Mouse (Mus musculus) midbrain, postnatal 0 days (tissue): ENCODE data around the gene Kdm5b. TPM values are rescaled to one million over a fixed set of nuclear protein-coding genes. Genes with fewer than 3 reads are reported as not detected.

Experiments used
- ATAC-seq: fragments of 200-750 bp; cut with Nextera tagmentation; 2 replicates; pipeline ENCODE4 v1.8.0; 2017; ENCODE audit warnings: moderate number of reproducible peaks, mild to moderate bottlenecking, moderate TSS enrichment, moderate library complexity; ENCODE audit not compliant: low FRiP score
- DNase-seq: peaks from one replicate; pipeline ENCODE4 v3.0.0-alpha.2; 2015; ENCODE audit warnings: low spot score
- H3K27ac ChIP-seq: fragments of 300-500 bp; sonication (generic); 2 replicates; pipeline ENCODE4 v1.5.1; 2014; ENCODE audit warnings: low read depth, mild to moderate bottlenecking, low read length, mixed read lengths
- H3K27me3 ChIP-seq: fragments of 300-500 bp; sonication (generic); 2 replicates; pipeline ENCODE4 v1.6.1; 2014; ENCODE audit warnings: low read length, control low read depth, mixed read lengths; ENCODE audit not compliant: insufficient read depth
- H3K36me3 ChIP-seq: fragments of 300-500 bp; sonication (generic); 2 replicates; pipeline ENCODE4 v1.6.1; 2014; ENCODE audit warnings: low read length, control low read depth, mixed read lengths; ENCODE audit not compliant: insufficient read depth
- H3K4me1 ChIP-seq: fragments of 300-500 bp; sonication (generic); 2 replicates; pipeline ENCODE4 v1.6.1; 2014; ENCODE audit warnings: mild to moderate bottlenecking, control low read depth, antibody characterized with exemption, low read length, mixed read lengths; ENCODE audit not compliant: insufficient read depth
- H3K4me2 ChIP-seq: fragments of 300-500 bp; sonication (generic); 2 replicates; pipeline ENCODE4 v1.6.1; 2014; ENCODE audit warnings: low read depth, mild to moderate bottlenecking, low read length, mixed read lengths; ENCODE audit not compliant: poor library complexity, severe bottlenecking
- H3K4me3 ChIP-seq: fragments of 300-500 bp; sonication (generic); 2 replicates; pipeline ENCODE4 v1.5.1; 2014; ENCODE audit warnings: low read depth, mild to moderate bottlenecking, low read length, moderate library complexity
- H3K9ac ChIP-seq: fragments of 300-500 bp; sonication (generic); replicated peaks from 2 replicates; pipeline ENCODE4 v1.6.1; 2014; ENCODE audit warnings: mild to moderate bottlenecking, low read length, moderate library complexity, mixed read lengths; ENCODE audit not compliant: poor library complexity, severe bottlenecking
- H3K9me3 ChIP-seq: fragments of 300-500 bp; sonication (generic); 2 replicates; pipeline ENCODE4 v1.6.1; 2016; ENCODE audit warnings: low read length, control low read depth
- CTCF ChIP-seq: IDR thresholded peaks from 2 replicates; pipeline ENCODE4 v1.5.1; 2016; ENCODE audit warnings: antibody characterized with exemption, mild to moderate bottlenecking
- WGBS: fragments of 180-500 bp; shearing (Covaris S2); extraction: QIAGEN DNeasy Blood & Tissue Kit; methylation state at CpG from one replicate; pipeline ENCODE4 v1.1.7; 2014; 5-methylcytosine and 5-hydroxymethylcytosine counted together
- polyA plus RNA-seq: library from polyadenylated mRNA; unstranded; fragments of >200 nt; fragmentation: Nextera tagmentation; extraction: Ambion mirVana; gene quantifications from 2 replicates; pipeline ENCODE4 v1.2.1, GENCODE M21; 2015
- total RNA-seq: library from RNA; depleted of rRNA; stranded (reverse); fragments of >200 nt; gene quantifications from 2 replicates; pipeline ENCODE4 v1.2.3, GENCODE M21; 2014

The Kdm5b gene
- total and polyA plus RNA-seq, 2 experiments from 2014 or later, result 43.7 to 65.9 TPM

GRCm38 (mm10) chr1:134583560-134583959, 23.6 kb downstream of the Kdm5b start:
- Histone ChIP-seq H3K9me3 (no peaks in the 10 kb centered on the region), H3K4me1 (no peaks in the 10 kb centered on the region), H3K4me3 (no peak overlapping the region), H3K4me2 (no peak overlapping the region), H3K27ac (no peak overlapping the region), H3K36me3 (peaks cover 3% of the 10 kb centered on the region; the same call in 1 of the 2 replicates), H3K9ac (no peak overlapping the region), H3K27me3 (no peaks in the 10 kb centered on the region)
- DNase-seq (no peak), ATAC-seq (no peak)
- WGBS, result 75% methylated on average over 3 of the region's 3 CpGs
- TF ChIP-seq CTCF, result no peak

GRCm38 (mm10) chr1:134589676-134590075, 29.7 kb downstream of the Kdm5b start:
- H3K27ac ChIP-seq, result no peak overlapping the region
- no peak for TF ChIP-seq CTCF
- no peaks in the 10 kb centered on the region for H3K4me1 ChIP-seq
- no peak overlapping the region for H3K9ac ChIP-seq
- no peak overlapping the region for H3K4me3 ChIP-seq
- peaks cover 14% of the 10 kb centered on the region; the same call in 1 of the 2 replicates for H3K36me3 ChIP-seq
- ATAC-seq, result no peak
- H3K4me2 ChIP-seq, result no peak overlapping the region
- no peaks in the 10 kb centered on the region for H3K27me3 ChIP-seq
- H3K9me3 ChIP-seq, result no peaks in the 10 kb centered on the region
- no peak for DNase-seq

GRCm38 (mm10) chr1:134591773-134592172, 31.8 kb downstream of the Kdm5b start:
- Histone ChIP-seq H3K36me3 (peaks cover 20% of the 10 kb centered on the region), H3K27me3 (no peaks in the 10 kb centered on the region), H3K4me1 (no peaks in the 10 kb centered on the region), H3K9me3 (no peaks in the 10 kb centered on the region), H3K9ac (no peak overlapping the region), H3K4me3 (no peak overlapping the region), H3K4me2 (no peak overlapping the region), H3K27ac (no peak overlapping the region)
- 96% methylated on average over 2 of the region's 2 CpGs for WGBS
- ATAC-seq (no peak), DNase-seq (no peak)
- peak; percentile 42 for TF ChIP-seq CTCF

- Histone ChIP-seq H3K27ac (no peak overlapping the region), H3K36me3 (peaks cover 45% of the 10 kb centered on the region), H3K4me2 (no peak overlapping the region)
Measured at GRCm38 (mm10) chr1:134597339-134598054, 37.5 kb downstream of the Kdm5b start.

GRCm38 (mm10) chr1:134604086-134604485, 44.1 kb downstream of the Kdm5b start:
- no peak for DNase-seq
- no peak overlapping the region for H3K9ac ChIP-seq
- no peak overlapping the region for H3K4me3 ChIP-seq
- WGBS, result 97% methylated on average over 2 of the region's 2 CpGs
- no peaks in the 10 kb centered on the region for H3K9me3 ChIP-seq
- H3K4me1 ChIP-seq, result no peaks in the 10 kb centered on the region
- no peak for ATAC-seq
- H3K4me2 ChIP-seq, result no peak overlapping the region
- H3K27ac ChIP-seq, result no peak overlapping the region
- peaks cover 43% of the 10 kb centered on the region for H3K36me3 ChIP-seq
- 0 out of 2 replicates have a peak, but pooled peaks have one; percentile 20 for TF ChIP-seq CTCF
- H3K27me3 ChIP-seq, result no peaks in the 10 kb centered on the region

More at GRCm38 (mm10) chr1:134597339-134598054, 37.5 kb downstream of the Kdm5b start:
- H3K9ac ChIP-seq, result no peak overlapping the region
- 92% methylated on average over 9 of the region's 9 CpGs for WGBS
- DNase-seq, result no peak
- ATAC-seq, result no peak
- no peak for TF ChIP-seq CTCF
- H3K9me3 ChIP-seq, result no peaks in the 10 kb centered on the region
- no peaks in the 10 kb centered on the region for H3K4me1 ChIP-seq
- H3K27me3 ChIP-seq, result no peaks in the 10 kb centered on the region
- no peak overlapping the region for H3K4me3 ChIP-seq

- TF ChIP-seq CTCF, result no peak
- DNase-seq (no peak), ATAC-seq (no peak)
- Histone ChIP-seq H3K9ac (no peak overlapping the region), H3K9me3 (no peaks in the 10 kb centered on the region), H3K4me3 (no peak overlapping the region), H3K27ac (no peak overlapping the region), H3K4me2 (no peak overlapping the region), H3K27me3 (no peaks in the 10 kb centered on the region), H3K4me1 (no peaks in the 10 kb centered on the region), H3K36me3 (peaks cover 41% of the 10 kb centered on the region)
- 95% methylated on average over 8 of the region's 8 CpGs for WGBS
Measured at GRCm38 (mm10) chr1:134605670-134606069, 45.7 kb downstream of the Kdm5b start.
